Mouse (Mus musculus) right cerebral cortex, postnatal 4 days (tissue): Measurements from ENCODE around the gene Olfr961.

Source experiments
- DNase-seq: peaks from one replicate; pipeline ENCODE4 v3.0.0-alpha.2; 2022

Olfr961 gene

DNA sequence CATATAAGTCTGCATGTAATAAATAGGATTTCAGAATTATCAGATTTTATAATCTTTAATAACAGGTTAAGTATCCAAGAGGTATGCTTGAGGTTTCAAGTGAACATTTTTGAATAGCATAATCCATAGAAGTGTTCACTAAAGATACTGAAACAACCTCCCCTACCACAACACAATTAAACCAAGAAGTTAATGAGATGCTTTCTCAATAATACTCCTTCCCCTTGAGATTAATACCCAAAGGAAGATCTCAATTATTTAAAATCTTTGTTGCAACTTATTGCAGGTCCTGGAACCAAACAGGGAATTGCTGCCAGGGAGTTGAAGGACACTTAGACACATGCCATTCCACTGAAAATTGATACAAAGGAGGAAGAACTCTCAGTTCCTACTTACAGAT, at the start of gene Olfr961:
TSS of gene Olfr961 (plus strand) at position 301 of the 400 bp plus-strand sequence.
- DNase-seq, result no peak

DNA sequence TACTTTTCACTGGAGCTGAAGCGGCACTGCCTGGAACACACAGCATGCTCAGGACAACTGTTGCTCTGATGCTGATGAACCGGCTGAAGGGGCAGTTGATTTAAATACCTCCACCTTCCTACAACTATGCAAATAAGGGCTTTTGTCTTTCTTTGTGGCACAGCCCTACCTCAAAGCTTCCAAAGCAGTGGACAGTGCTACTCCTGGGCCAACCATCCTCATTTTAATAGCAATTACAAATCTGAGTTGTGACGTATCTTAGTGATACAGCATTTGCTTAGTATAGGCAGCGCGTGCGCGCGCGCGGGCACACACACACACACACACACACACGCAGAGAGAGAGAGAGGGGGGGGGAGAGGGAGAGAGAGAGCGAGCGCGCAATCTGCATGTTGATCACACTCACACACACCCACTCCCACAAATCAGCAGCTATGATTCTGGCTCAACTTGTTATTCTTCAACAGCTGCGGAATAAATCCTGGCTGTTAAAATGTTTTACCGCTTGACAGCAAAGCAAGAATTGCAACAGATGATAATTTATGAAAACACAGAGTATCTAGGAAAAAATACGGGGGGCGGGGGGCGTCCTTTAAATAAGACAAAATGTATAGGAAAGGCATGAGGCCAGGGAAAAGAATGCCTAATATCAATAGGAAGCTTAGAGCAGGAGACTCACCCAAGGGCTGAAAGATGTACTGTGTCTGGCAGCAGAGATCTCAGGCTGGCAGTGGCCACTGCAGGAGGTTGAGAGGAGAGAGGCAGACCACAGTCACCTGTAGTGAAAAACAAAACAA, 42.2 kb upstream of the Olfr961 start:
- DNase-seq, result peak; percentile 64

GRCm38 (mm10) chr9:39603333-39603845, 41.5 kb upstream of the Olfr961 start:
- DNase-seq, result peak; percentile 9

GRCm38 (mm10) chr9:39603999-39604453, 40.9 kb upstream of the Olfr961 start, which contains the start of gene AW551984:
AW551984 (minus strand) TSS chr9:39604403.
- DNase-seq, result peak; percentile 5

- DNase-seq, result no peak
Observed at GRCm38 (mm10) chr9:39608497-39608896, 36.4 kb upstream of the Olfr961 start.

DNA sequence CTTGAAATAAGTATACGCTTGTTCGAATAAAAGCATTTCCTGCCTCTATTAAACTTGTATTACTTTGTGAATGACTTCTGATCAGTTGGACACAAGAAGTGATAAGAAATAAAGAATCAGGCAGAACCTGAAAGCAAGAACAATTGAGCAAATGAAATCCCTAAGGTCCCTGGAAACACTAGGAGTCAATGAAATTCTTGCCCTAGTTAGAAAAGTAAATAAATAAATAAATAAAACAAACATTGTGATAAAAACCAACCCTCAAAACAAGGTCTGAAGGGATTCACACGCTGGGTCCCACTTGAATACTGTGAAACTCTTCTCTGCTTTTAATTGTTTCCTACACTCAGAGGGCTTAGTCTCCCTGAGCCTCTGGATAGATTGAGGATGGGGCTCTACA, 34.5 kb upstream of the Olfr961 start, which contains the start of gene Olfr148:
TSS of gene Olfr148 (plus strand) at position 301 of the 400 bp plus-strand sequence.
- no peak for DNase-seq

DNA sequence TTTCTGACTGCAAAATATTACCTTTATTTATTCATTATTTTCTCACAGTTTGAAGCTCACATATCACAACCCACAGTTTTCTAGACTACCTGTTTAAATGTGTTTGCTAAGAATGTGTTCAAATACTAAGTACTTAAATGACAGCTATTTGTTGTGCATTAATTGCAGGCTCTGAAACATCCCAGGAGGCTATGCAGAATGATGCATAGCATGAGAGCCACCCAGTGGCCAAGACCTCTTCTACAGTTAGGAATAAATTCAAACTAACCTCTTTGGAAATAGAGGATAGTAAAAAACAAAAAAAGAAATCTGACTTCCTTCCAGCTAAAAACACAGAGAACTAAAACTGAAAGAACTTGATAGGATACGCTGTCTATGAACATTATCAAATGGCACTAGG, 32.9 kb upstream of the Olfr961 start:
- DNase-seq, result peak; percentile 12

DNA sequence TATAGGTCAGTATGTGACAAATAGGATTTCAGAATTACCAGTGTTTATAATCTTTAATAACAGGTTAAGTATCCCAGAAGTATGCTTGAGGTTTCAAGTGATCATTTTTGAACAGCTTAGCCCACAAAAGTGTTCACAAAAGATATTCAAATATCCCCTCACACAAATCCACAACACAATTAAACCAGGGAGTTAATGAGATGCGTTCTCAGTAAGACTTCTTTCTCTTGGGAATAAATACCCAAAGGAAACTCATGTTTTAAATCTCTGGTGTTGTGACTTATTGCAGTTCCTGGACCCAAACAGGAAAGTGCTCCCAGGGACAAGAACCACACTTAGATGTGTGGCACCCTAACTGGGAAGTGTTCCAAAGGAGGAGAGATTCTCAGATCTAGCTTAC, 23.8 kb upstream of the Olfr961 start, which contains the start of gene Olfr960:
TSS of gene Olfr960 (plus strand) at position 301 of the 400 bp plus-strand sequence.
- no peak for DNase-seq

DNA sequence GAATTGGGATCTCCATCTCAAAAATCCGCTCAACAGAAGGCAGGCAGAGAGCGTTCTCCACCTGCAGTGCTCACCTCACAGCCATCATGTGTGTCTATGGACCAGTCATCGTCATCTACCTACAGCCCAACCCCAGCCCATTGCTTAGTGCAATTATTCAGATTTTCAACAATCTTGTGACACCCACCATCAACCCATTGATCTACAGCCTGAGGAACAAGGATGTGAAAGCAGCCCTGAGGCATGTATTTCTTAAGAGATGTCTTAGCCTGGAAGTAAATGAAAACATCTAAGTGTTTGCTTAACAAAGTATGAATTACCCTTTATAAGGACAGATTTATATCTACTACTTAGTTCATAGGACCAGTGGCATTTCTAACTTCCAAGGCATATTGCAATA, 21.1 kb upstream of the Olfr961 start:
- DNase-seq, result no peak

GRCm38 (mm10) chr9:39624711-39625110, 20.2 kb upstream of the Olfr961 start:
- DNase-seq, result no peak

- no peak for DNase-seq
Observed at GRCm38 (mm10) chr9:39629069-39629468, 15.8 kb upstream of the Olfr961 start.

- DNase-seq, result peak; percentile 26
Observed at GRCm38 (mm10) chr9:39633913-39634594, 10.8 kb upstream of the Olfr961 start.

DNA sequence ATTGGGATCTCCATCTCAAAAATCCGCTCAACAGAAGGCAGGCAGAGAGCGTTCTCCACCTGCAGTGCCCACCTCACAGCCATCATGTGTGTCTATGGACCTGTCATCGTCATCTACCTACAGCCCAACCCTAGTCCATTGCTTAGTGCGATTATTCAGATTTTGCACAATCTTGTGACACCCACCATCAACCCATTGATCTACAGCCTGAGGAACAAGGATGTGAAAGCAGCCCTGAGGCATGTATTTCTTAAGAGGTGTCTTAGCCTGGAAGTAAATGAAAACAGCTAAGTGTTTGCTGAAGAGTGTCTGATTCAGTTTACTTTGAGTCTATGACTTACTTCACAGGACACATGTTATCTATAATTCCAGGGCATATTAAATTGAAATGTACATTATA, 2.5 kb downstream of the Olfr961 start:
- DNase-seq, result no peak

- no peak for DNase-seq
Observed at GRCm38 (mm10) chr9:39654756-39655396, 10.0 kb downstream of the Olfr961 start.

DNA sequence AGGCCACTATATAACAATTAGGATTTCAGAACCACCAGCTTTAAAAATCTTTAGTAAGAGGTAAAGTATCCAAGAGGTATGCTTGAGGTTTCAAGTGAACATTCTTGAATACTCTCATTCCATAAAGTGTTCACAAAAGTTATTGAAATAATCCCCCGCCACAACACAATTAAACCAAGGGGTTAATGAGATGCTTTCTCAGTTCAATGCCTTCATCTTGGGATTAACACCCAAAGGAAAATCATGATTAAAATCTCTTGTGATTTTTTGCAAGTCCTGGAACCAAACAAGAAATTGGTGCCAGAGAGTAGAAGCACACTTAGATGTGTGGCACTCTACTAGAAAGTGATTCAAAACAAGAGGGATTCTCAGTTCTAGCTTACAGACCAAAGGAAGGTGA, 22.0 kb downstream of the Olfr961 start, which contains the start of gene Olfr963:
TSS of gene Olfr963 (plus strand) at position 301 of the 400 bp plus-strand sequence.
- DNase-seq, result no peak

GRCm38 (mm10) chr9:39669723-39670122, 24.8 kb downstream of the Olfr961 start:
- no peak for DNase-seq

DNA sequence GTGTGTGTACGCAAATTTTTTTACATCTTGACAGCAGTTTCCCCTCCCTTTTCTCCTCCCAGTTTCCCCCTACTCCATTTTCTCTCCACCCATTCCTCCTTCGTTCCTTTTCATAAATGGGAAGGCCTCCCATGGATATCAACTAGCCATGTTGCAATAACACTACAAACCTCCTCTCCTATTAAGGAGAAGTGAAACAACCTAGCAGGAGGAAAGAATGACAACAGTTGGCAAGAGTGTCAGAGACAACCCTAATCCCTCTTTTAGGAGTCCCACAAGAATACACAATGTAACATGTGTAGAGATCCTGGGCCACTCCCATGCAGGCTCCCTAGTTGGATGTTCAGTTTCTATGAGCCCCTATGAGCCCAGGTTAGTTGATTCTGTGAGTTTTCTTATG, 29.9 kb downstream of the Olfr961 start:
- no peak for DNase-seq

DNA sequence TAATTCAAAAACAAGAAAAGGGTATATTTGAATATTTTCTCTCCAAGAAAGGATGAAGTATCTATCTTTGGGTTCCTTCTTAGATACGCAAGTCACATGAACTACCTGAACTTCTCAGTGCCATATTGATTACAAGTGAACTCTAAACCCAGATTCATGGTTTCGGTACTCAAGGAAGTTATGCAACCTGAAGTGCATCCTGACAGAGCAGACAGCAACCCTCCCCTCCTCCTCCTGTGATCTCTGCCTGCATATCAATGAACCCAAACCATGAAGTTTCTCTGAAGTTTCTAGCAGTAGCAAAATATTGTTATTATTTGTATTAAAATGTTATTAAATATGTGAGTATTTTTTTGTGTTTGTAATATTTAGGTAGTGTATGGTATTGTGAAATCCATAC, 33.7 kb downstream of the Olfr961 start:
- no peak for DNase-seq

- DNase-seq, result no peak
Observed at GRCm38 (mm10) chr9:39679280-39679679, 34.4 kb downstream of the Olfr961 start.
